Mouse (Mus musculus): ENCODE results near the gene Lgr6.

GRCm38 (mm10) chr1:135076470-135076869 lies 28.6 kb downstream of the Lgr6 start:
- TF ChIP-seq POU5F1 (IDR thresholded peaks at IDR 0.05; ENCODE audit: borderline replicate concordance, low read length) (no peak), CTCF (conservative IDR thresholded peaks at IDR 0.05; ENCODE audit: low read length) (no peak), NANOG (IDR thresholded peaks at IDR 0.05; ENCODE audit: borderline replicate concordance, low read length) (no peak)

Data from E14TG2a.4 (cell line).